Mouse (Mus musculus): ENCODE data around the gene Tmem208. TPM values are rescaled to one million over a fixed set of nuclear protein-coding genes. Genes with fewer than 3 reads are reported as not detected.

Gene Tmem208
- polyA plus RNA-seq, 1 experiment, result 3.4 TPM

- H3K27me3 ChIP-seq (ENCODE audit: control insufficient read depth), result no peaks in the 10 kb centered on the region
- peaks cover 74% of the 10 kb centered on the region for H3K36me3 ChIP-seq (ENCODE audit: control insufficient read depth)
- no peak overlapping the region for H3K4me3 ChIP-seq (replicated peaks)
- peaks cover 27% of the 10 kb centered on the region for H3K4me1 ChIP-seq (ENCODE audit: control insufficient read depth)
- TF ChIP-seq TAL1 (IDR thresholded peaks at IDR 0.05; ENCODE audit: low read length) (no peak), GATA1 (IDR thresholded peaks at IDR 0.05; ENCODE audit: low read length) (no peak)
- peaks cover 3% of the 10 kb centered on the region for H3K9me3 ChIP-seq (ENCODE audit: control insufficient read depth, low read length)
These were observed 5.8 kb downstream of the Tmem208 start for GRCm38 (mm10) chr8:105331931-105332330.

- H3K36me3 ChIP-seq (ENCODE audit: control insufficient read depth), result peaks cover 75% of the 10 kb centered on the region
- no peak overlapping the region for H3K4me3 ChIP-seq (replicated peaks)
- H3K9me3 ChIP-seq (ENCODE audit: control insufficient read depth, low read length), result peaks cover 3% of the 10 kb centered on the region
- H3K27me3 ChIP-seq (ENCODE audit: control insufficient read depth), result no peaks in the 10 kb centered on the region
- H3K4me1 ChIP-seq (ENCODE audit: control insufficient read depth), result peaks cover 21% of the 10 kb centered on the region
- TF ChIP-seq TAL1 (IDR thresholded peaks at IDR 0.05; ENCODE audit: low read length), result no peak
- TF ChIP-seq GATA1 (IDR thresholded peaks at IDR 0.05; ENCODE audit: low read length), result no peak
These were observed 6.4 kb downstream of the Tmem208 start for GRCm38 (mm10) chr8:105332523-105332922.

GRCm38 (mm10) chr8:105336373-105337130, 10.4 kb downstream of the Tmem208 start:
- H3K4me3 ChIP-seq (replicated peaks), result no peak overlapping the region
- H3K36me3 ChIP-seq (ENCODE audit: control insufficient read depth), result peaks cover 36% of the 10 kb centered on the region
- no peaks in the 10 kb centered on the region for H3K27me3 ChIP-seq (ENCODE audit: control insufficient read depth)
- no peak for TF ChIP-seq TAL1 (IDR thresholded peaks at IDR 0.05; ENCODE audit: low read length)
- H3K4me1 ChIP-seq (ENCODE audit: control insufficient read depth), result peaks cover 35% of the 10 kb centered on the region
- peaks cover 3% of the 10 kb centered on the region for H3K9me3 ChIP-seq (ENCODE audit: control insufficient read depth, low read length)

- Histone ChIP-seq H3K9me3 (ENCODE audit: control insufficient read depth, low read length) (peaks cover 3% of the 10 kb centered on the region), H3K27me3 (ENCODE audit: control insufficient read depth) (no peaks in the 10 kb centered on the region), H3K36me3 (ENCODE audit: control insufficient read depth) (peaks cover 22% of the 10 kb centered on the region), H3K4me3 (replicated peaks) (no peak overlapping the region), H3K4me1 (ENCODE audit: control insufficient read depth) (peaks cover 39% of the 10 kb centered on the region)
- TF ChIP-seq GATA1 (IDR thresholded peaks at IDR 0.05; ENCODE audit: low read length), result no peak
- TF ChIP-seq TAL1 (IDR thresholded peaks at IDR 0.05; ENCODE audit: low read length), result no peak
These were observed 12.8 kb downstream of the Tmem208 start for GRCm38 (mm10) chr8:105338992-105339391.

- Histone ChIP-seq H3K4me1 (ENCODE audit: control insufficient read depth) (peaks cover 39% of the 10 kb centered on the region), H3K36me3 (ENCODE audit: control insufficient read depth) (peaks cover 18% of the 10 kb centered on the region), H3K27me3 (ENCODE audit: control insufficient read depth) (peaks cover 3% of the 10 kb centered on the region), H3K4me3 (replicated peaks) (no peak overlapping the region), H3K9me3 (ENCODE audit: control insufficient read depth, low read length) (peaks cover 3% of the 10 kb centered on the region)
- TF ChIP-seq GATA1 (IDR thresholded peaks at IDR 0.05; ENCODE audit: low read length), result no peak
- no peak for TF ChIP-seq TAL1 (IDR thresholded peaks at IDR 0.05; ENCODE audit: low read length)
These were observed 13.9 kb downstream of the Tmem208 start for GRCm38 (mm10) chr8:105339886-105340635.

- Histone ChIP-seq H3K4me1 (ENCODE audit: control insufficient read depth) (peaks cover 42% of the 10 kb centered on the region), H3K36me3 (ENCODE audit: control insufficient read depth) (peaks cover 9% of the 10 kb centered on the region)
- no peak for TF ChIP-seq GATA1 (IDR thresholded peaks at IDR 0.05; ENCODE audit: low read length)
- no peak for TF ChIP-seq TAL1 (IDR thresholded peaks at IDR 0.05; ENCODE audit: low read length)
These were observed 15.2 kb downstream of the Tmem208 start for GRCm38 (mm10) chr8:105341399-105341798.

GRCm38 (mm10) chr8:105342768-105343167, 16.6 kb downstream of the Tmem208 start:
- H3K9me3 ChIP-seq (ENCODE audit: control insufficient read depth, low read length), result no peaks in the 10 kb centered on the region; the same call in 1 of the 2 replicates
- H3K36me3 ChIP-seq (ENCODE audit: control insufficient read depth), result no peaks in the 10 kb centered on the region
- H3K27me3 ChIP-seq (ENCODE audit: control insufficient read depth), result peaks cover 29% of the 10 kb centered on the region
- no peak for TF ChIP-seq TAL1 (IDR thresholded peaks at IDR 0.05; ENCODE audit: low read length)
- TF ChIP-seq GATA1 (IDR thresholded peaks at IDR 0.05; ENCODE audit: low read length), result no peak
- H3K4me3 ChIP-seq (replicated peaks), result no peak overlapping the region
- H3K4me1 ChIP-seq (ENCODE audit: control insufficient read depth), result peaks cover 55% of the 10 kb centered on the region

More at GRCm38 (mm10) chr8:105341399-105341798, 15.2 kb downstream of the Tmem208 start:
- no peak overlapping the region for H3K4me3 ChIP-seq (replicated peaks)
- peaks cover under 1% of the 10 kb centered on the region; the same call in 1 of the 2 replicates for H3K9me3 ChIP-seq (ENCODE audit: control insufficient read depth, low read length)
- H3K27me3 ChIP-seq (ENCODE audit: control insufficient read depth), result peaks cover 15% of the 10 kb centered on the region

- no peak overlapping the region for H3K4me3 ChIP-seq (replicated peaks)
- TF ChIP-seq GATA1 (IDR thresholded peaks at IDR 0.05; ENCODE audit: low read length), result no peak
- no peak for TF ChIP-seq TAL1 (IDR thresholded peaks at IDR 0.05; ENCODE audit: low read length)
- peaks cover 3% of the 10 kb centered on the region; the same call in 1 of the 2 replicates for H3K9me3 ChIP-seq (ENCODE audit: control insufficient read depth, low read length)
- H3K27me3 ChIP-seq (ENCODE audit: control insufficient read depth), result peaks cover 41% of the 10 kb centered on the region
- peaks cover 59% of the 10 kb centered on the region for H3K4me1 ChIP-seq (ENCODE audit: control insufficient read depth)
- H3K36me3 ChIP-seq (ENCODE audit: control insufficient read depth), result no peaks in the 10 kb centered on the region
These were observed 17.8 kb downstream of the Tmem208 start for GRCm38 (mm10) chr8:105343791-105344574.

All from erythroblast, embryonic 14.5 days (primary cell).